Mouse (Mus musculus) lung, postnatal 0 days (tissue): Measurements from ENCODE around the gene Itgb3.

Source experiments
- CTCF ChIP-seq: IDR thresholded peaks from 2 replicates; pipeline ENCODE4 v1.5.1; 2016; ENCODE audit warnings: antibody characterized with exemption, mild to moderate bottlenecking
- EP300 ChIP-seq: IDR thresholded peaks from 2 replicates; pipeline ENCODE4 v1.6.1; 2016; ENCODE audit warnings: antibody characterized with exemption, mild to moderate bottlenecking, control low read depth

DNA sequence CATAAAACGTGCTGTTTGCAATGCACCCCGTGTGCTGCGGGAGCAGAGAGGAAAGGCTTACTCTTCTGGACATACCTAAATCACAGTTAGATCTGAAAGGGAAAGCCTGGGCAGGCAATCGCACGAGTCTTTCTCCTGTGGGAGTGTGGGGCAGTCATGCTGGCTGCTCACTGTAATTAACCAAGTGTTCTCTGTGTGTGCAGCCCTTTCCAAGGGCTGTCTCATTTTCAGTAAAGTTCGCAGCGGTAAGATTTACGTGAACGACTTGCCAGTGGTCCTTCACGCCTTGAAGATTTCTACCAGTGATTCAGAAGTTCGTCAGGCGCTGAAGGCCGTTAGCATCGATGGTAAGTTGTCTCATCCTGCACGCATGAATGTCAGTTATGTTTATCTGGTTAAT is 96.3 kb downstream of the Itgb3 start:
- no peak for TF ChIP-seq CTCF
- TF ChIP-seq EP300 = no peak
